Mouse (Mus musculus): ENCODE measurements at regions not wholly inside any gene's neighbourhood (a gene's known extent, or its start where the extent isn't known, plus 50 kb on each side); places are given as distances from the start of the nearest gene placed in this dataset.

DNA sequence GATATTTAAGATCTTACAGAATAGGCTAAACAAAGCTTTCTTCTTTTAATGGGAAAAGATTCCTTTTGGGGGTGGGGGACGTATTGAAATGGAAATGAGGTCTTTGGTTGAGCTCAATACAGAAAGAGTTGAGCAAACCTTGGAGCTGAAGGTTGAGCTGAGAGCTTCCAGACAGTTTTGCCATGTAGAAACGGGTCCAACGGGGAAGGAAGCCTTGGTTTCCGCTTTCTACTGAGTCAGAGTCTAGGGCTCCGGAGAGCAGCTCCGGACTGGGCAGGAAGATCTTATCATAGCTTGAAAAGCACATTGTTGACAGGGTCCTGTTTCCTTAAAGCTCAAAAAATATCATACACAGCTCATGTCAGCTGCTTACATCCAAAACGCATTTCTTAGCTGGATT is 97.0 kb upstream of the Myo10 start:
- DNase-seq (ENCODE audit: inconsistent ontology term): no peak

- DNase-seq (ENCODE audit: inconsistent ontology term): peak; percentile 24
Measured at GRCm38 (mm10) chr15:25536451-25537334, 85.6 kb upstream of the Myo10 start.

DNA sequence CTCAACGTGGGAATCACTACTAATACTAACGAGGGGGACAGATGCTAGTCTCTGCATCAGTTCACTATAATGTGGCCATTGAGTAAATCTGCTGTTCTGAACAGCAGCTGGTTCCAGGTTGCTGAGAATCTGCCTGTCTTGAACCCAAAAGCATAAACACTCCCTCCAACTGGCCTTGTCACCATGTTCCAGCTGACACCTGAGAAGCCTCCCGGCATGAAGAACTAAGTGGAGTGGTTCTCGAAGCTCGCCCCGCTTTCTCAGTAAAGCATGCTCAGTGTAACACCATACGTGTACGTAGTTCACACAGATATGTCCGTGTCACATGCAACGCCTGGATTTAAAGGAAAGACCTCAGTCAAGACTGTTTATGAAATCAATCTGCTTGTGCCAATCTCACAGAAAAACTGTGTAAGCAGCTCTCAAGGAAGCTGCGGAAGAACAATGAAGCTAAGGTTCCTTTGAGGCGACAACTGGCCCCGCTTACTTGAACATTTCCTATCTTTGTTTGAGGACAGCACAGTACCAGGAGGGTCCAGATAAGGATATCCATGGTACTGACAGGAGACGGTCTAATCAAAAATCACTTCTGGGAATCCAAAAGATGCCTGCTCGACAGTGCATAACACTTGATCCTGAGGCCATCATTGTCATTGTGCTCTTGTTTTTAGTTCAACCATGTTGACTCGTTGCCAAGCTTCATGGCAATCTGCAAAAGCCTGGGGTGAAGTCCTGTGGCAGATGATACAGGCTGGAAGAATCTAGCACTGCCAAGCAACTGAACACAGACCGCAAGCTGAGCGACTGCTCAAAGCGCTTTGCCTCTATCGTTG is 82.8 kb upstream of the Myo10 start:
- DNase-seq (ENCODE audit: inconsistent ontology term): peak; percentile 27

GRCm38 (mm10) chr15:25542382-25542781 is 79.9 kb upstream of the Myo10 start:
- no peak for DNase-seq (ENCODE audit: inconsistent ontology term)

GRCm38 (mm10) chr15:25546185-25546584 is 76.1 kb upstream of the Myo10 start:
- DNase-seq (ENCODE audit: inconsistent ontology term): peak; percentile 36

DNA sequence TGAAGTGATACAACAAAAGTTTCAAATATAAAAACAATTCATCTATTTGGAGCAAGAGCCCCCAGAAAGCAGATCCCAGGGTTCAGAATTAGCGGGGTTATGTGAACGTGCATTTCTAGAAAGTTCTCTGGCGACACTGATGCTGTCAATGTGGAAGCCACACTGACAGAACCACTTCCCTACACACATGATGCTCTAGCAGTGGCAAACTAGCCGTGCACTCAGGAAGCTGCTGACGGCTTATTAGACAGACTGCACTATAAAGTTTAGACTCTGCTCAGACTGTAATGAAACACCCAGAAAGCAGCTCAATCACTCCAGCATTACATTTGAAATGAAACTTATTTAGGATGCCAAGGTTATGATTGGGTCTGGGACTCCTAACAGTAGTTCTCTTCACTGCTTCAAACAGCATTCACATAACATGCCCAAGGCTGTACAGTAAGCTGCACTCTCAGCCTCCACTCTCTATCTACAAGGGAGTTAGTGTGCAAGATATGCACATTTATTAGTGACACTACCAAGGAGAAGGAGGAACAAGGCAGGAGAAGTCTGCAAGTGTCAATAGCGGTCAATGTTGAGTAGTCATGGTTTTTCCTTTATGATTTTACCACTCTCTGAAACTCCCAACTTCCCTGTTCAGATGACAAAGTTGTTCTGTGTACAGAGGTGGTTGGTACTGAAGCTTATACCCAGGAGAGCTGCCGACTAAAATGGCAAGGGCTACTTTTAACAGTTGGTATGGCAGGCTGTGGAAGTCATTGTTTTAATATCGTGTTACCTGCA is 71.9 kb upstream of the Myo10 start:
- no peak for DNase-seq (ENCODE audit: inconsistent ontology term)

DNA sequence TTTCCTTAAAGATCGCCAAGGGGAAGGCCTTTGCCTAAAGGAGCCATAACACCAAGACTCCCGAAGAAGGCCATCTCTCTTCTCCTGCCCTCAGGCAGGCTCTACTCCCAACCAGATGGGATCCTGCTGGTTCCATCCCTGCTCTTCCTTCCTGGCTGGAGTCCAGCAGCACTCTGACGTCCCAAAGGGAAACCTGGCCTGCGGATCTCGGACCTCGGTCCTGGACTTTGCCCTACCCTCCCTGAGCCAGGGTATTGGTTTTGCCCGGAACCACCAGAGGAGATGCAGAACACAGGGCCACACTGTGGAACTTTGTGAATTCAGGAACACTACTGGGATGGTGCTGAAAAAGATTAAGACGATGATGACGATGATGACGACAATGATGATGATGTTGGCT is 67.4 kb upstream of the Myo10 start:
- DNase-seq (ENCODE audit: inconsistent ontology term): no peak

- DNase-seq (ENCODE audit: inconsistent ontology term): no peak
Measured at GRCm38 (mm10) chr15:25555852-25556251, 66.5 kb upstream of the Myo10 start.

GRCm38 (mm10) chr15:25557566-25557965 is 64.8 kb upstream of the Myo10 start:
- DNase-seq (ENCODE audit: inconsistent ontology term): no peak

DNA sequence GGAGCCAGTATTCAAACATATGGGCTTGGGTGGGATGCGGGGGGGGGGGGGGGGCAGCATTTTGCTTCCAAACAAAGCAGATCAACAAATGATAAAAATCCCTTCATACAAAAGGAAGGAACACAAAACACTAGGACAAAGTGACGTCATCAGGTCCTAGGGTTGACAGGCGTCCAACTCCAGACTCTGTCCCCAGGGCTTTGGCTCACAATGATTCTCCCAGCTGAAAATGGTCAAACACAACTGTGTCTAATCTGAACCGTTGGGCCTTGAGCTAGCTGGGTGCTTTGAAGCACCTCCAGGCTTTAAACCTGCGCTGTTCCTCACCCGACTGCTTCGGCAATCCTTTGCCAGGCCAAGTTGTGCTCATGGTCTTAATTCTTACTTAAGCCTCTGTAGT is 64.1 kb upstream of the Myo10 start:
- DNase-seq (ENCODE audit: inconsistent ontology term): no peak

- DNase-seq (ENCODE audit: inconsistent ontology term): no peak
Measured at GRCm38 (mm10) chr15:25563641-25564040, 58.7 kb upstream of the Myo10 start.

- no peak for DNase-seq (ENCODE audit: inconsistent ontology term)
Measured at GRCm38 (mm10) chr15:25572495-25572894, 49.8 kb upstream of the Myo10 start.
